Mouse (Mus musculus) cerebellum, postnatal 4 days (tissue): ENCODE measurements around the gene Psenen.

Experiments
- DNase-seq, 2 experiments: peaks; one replicate each; pipeline ENCODE4 v3.0.0; 2022; ENCODE audit warnings: low spot score in 2 of 2, mixed read lengths in 1 of 2

The Psenen gene

GRCm38 (mm10) chr7:30553810-30554584 is 9.4 kb downstream of the Psenen start:
- DNase-seq, result no peak

GRCm38 (mm10) chr7:30553021-30553589 is 10.3 kb downstream of the Psenen start:
- DNase-seq, result no peak

DNA sequence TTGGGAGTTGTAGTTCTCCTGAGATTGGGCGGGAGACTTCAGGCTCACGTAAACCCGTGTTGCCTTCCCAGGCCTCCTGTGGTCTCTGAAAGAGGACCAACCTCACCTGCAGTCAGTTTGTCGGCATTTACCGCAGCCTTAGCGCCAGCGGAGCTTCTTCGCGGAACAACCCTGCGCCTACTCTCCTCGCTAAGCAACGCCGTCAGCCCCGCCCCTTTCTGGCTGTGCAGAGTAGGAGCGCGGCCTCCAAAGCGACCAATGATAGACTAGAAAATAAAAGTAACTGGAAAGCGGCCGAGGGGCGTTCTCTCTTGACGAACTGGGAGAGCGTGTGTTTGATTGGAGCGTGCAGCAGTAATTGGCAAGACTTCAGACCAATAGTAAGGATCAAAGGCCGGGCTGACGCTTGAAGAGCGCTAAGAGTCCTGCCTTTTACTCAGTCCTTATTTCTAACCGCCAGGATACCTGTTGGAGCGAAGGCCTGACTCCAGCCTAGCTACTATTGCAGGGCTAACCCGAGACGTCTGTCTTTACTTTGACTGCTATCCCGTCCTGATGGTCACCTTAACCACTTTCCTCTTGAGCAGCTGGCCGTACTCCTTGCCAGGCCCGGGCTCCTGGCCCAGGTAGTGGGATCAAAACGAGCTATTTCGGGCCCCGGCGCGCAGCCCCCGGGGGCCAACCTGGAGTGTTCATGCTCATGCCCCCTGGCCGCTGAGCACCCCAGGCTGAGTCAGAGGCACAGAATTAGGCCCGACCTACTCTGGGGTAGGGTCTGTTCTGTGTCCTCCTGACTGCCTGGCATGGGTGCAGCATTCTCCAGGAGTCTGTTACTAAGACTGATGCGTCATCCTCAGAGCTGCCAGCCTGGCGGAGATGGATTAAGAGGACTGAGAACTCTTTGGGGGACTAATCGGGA is 11.1 kb downstream of the Psenen start, which contains the start of the genes Hspb6 and Proser3:
Gene Hspb6, plus strand, starts transcription at position 77 of the 919 bp plus-strand sequence.
Gene Proser3, minus strand, starts transcription at position 198 of the 919 bp plus-strand sequence.
- peak; percentile 84 to 94 for DNase-seq

- DNase-seq, result no peak
Observed at GRCm38 (mm10) chr7:30551445-30552101, 11.9 kb downstream of the Psenen start.

DNA sequence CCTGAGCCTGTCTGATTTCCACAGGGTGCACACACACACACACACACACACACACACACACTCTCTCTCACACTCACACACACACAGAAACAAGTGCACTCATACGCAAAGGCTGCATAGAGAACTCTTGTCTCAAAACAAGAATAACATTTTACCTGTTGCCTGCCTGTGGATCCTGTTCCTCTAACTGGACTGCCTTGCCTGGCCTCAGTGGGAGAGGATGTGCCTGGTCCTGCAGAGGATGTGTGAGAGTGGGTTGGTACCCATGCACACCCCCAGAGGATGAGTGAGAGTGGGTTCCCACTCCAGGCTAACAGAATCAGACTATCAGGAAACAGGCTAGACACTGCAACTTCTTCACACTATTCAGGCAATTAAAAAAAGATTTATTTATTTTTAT is 12.8 kb downstream of the Psenen start:
- no peak for DNase-seq

GRCm38 (mm10) chr7:30549880-30550279 is 13.5 kb downstream of the Psenen start:
- DNase-seq, result no peak

DNA sequence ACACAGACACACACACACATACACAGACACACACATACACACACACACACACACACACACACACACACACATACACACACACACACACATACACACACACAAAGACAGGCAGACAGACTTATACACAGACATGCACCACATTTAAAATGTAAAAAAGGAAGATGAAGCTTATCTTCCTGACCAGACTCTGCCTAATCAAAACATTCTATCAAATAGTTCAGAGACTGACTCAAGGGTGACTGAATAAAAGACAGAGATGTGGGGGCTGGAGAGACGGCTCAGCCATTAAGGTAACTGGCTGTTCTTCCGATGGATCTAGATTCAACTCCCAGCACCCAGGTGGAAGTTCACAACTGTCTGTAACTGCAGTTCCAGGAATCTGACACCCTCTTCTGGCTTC is 19.1 kb downstream of the Psenen start:
- no peak for DNase-seq

- no peak for DNase-seq
Observed at GRCm38 (mm10) chr7:30540572-30540971, 22.9 kb downstream of the Psenen start.

- peak; percentile 94 to 98 for DNase-seq
Observed at GRCm38 (mm10) chr7:30534633-30535577, 28.5 kb downstream of the Psenen start, which contains the start of gene Arhgap33. TSS of gene Arhgap33 (minus strand) at chr7:30535060.

DNA sequence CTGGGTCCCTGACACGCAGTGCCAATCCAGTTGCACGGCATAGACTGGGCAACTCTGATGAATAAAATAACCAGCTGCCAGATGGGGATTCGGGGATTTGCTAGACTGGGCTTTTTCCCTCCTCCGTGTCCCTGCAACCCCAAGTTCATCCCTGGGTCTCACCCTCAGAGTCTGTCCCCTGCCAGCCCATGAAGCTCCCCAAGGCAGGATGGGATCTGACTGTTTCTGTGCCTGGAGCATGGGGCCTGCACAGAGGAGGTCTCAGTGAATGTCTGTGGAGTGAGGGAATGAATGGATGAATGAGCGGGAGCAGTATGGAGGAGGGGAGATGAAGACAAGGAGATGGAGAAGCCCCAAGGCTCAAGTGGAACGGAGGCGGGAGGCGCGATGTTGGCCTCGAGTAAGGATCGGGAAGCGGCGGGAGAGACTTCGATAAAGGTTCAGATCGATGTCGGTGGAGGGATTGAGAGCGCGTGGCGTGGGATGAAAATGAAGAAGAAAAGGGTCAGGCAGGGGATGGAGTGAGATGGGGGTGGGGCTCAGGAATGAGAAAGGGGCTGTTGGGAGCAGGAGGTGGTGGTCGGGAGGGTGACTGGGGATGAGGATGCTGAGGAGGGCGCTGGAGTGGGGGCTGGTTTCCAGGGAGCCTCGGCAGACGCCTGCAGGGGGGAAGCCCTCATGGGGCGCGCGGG is 29.3 kb downstream of the Psenen start:
- no peak for DNase-seq

- DNase-seq, result no peak
Observed at GRCm38 (mm10) chr7:30532931-30533330, 30.5 kb downstream of the Psenen start.

- no peak for DNase-seq
Observed at GRCm38 (mm10) chr7:30531291-30531815, 32.1 kb downstream of the Psenen start.

DNA sequence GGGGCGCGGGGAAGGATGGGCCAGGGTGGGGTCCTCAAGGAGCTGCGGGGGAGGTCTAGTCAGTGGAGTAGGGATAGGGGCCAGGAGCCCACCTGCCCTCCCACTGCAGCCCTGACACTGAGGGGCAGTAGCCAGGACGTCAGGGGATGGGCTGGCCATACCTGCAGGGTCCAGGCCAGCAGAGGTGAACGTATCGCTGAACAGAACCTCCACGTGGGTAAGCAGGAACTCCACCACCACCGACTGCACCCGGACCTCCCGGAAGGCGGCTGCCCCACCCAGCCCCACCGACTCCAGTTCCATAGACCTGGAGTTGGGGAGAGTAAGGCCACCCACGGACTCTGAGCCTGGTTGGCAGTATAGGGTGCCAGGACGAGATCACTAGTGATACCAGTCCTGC is 36.4 kb downstream of the Psenen start:
- DNase-seq, result no peak

- DNase-seq, result no peak
Observed at GRCm38 (mm10) chr7:30526399-30526798, 37.0 kb downstream of the Psenen start.

DNA sequence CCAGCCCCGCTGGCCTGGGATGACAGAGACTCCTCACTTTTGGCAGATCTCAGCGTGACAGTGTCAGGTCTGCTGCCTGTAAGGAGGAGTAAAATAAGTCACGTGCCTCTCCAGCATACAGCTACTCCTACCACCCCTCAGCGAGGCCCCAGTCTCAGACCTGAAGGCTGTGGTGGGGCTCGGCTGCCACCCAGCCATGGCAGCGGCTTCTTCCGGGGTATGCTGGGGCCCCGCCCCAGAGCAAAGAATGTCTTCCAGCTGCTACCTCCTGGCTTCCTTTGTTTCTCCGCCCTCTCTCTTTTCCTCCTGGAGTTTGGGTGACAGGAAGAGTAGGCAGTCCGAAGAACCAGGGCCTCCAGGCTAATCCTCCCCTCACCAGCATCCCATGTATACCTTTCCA is 37.5 kb downstream of the Psenen start:
- DNase-seq, result no peak

DNA sequence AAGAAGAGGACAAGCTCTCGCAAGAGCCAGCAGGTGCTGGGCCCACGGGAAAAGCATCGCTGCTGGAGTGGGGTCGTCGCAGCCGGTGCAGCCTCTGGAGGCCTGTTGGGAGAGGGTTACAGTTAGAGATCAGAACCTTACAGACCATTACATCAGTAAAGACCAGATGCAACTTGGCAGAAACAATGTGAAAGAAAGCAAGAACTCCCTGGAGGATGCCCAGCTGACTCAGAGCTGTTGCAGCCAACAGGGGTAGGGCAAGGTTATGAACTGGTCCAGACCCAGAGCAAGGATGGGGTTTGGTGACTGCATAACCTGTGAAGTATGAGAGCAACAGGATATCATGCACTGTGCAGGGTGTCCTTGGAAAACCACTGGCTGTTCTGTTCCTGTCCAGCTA is 38.9 kb downstream of the Psenen start:
- no peak for DNase-seq

GRCm38 (mm10) chr7:30522871-30523270 is 40.6 kb downstream of the Psenen start:
- DNase-seq, result no peak

GRCm38 (mm10) chr7:30520856-30521255 is 42.6 kb downstream of the Psenen start:
- peak in 1 of 2 experiments; percentile 45 for DNase-seq

- DNase-seq, result peak in 1 of 2 experiments; percentile 42
Observed at GRCm38 (mm10) chr7:30520396-30520795, 43.0 kb downstream of the Psenen start.

DNA sequence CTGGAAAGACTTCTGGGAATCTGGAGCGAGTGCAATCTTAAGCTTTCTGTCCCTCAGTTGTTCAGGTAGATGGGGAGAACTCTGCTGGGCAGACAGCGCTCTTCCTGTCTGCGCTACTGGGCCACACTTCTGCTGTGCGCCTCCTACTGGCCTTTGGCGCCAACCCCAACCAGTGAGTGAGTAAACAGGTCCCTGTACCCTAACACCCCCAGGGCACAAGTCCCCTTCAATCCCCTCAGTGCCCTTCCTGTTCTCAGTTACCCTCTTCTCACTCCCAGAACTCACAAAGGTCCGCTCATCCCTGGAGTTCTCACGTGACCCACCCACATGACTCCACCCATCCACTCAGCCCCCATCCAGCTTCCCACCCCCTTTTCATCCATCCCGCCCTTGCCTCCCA is 45.1 kb downstream of the Psenen start:
- DNase-seq, result no peak
